Mouse (Mus musculus) lung, adult 18-20 months (tissue): ENCODE results near the gene Bhmt2.
A peak's percentile ranks its signal among the peaks of the same experiment; 100 is the strongest.

ENCODE experiments used
- DNase-seq, 2 experiments: peaks; one replicate each; pipeline ENCODE4 v3.0.0; 2022; ENCODE audit warnings: mixed read lengths in 2 of 2

The Bhmt2 gene

GRCm38 (mm10) chr13:93674131-93674561 is at the start of gene Bhmt2, which contains the start of gene Dmgdh:
Bhmt2 (minus strand) TSS chr13:93674302.
Dmgdh (plus strand) TSS chr13:93674433.
- no peak for DNase-seq

GRCm38 (mm10) chr13:93723455-93723854 is 49.4 kb upstream of the Bhmt2 start:
- DNase-seq: no peak

- DNase-seq: no peak
Observed at GRCm38 (mm10) chr13:93721916-93722315, 47.8 kb upstream of the Bhmt2 start.

GRCm38 (mm10) chr13:93718948-93719347 is 44.8 kb upstream of the Bhmt2 start:
- DNase-seq: peak in 1 of 2 experiments; percentile 10

GRCm38 (mm10) chr13:93717113-93717512 is 43.0 kb upstream of the Bhmt2 start:
- DNase-seq: no peak

- no peak for DNase-seq
Observed at GRCm38 (mm10) chr13:93713826-93714225, 39.7 kb upstream of the Bhmt2 start.

GRCm38 (mm10) chr13:93712362-93712761 is 38.3 kb upstream of the Bhmt2 start:
- no peak for DNase-seq

- DNase-seq: no peak
Observed at GRCm38 (mm10) chr13:93711226-93711625, 37.1 kb upstream of the Bhmt2 start.

- no peak for DNase-seq
Observed at GRCm38 (mm10) chr13:93710325-93710724, 36.2 kb upstream of the Bhmt2 start.

GRCm38 (mm10) chr13:93707271-93707670 is 33.2 kb upstream of the Bhmt2 start:
- DNase-seq: no peak

- no peak for DNase-seq
Observed at GRCm38 (mm10) chr13:93705697-93706096, 31.6 kb upstream of the Bhmt2 start.

- DNase-seq: no peak
Observed at GRCm38 (mm10) chr13:93698866-93699265, 24.8 kb upstream of the Bhmt2 start.

GRCm38 (mm10) chr13:93690821-93691220 is 16.7 kb upstream of the Bhmt2 start:
- DNase-seq: no peak

- no peak for DNase-seq
Observed at GRCm38 (mm10) chr13:93689566-93689965, 15.5 kb upstream of the Bhmt2 start.

GRCm38 (mm10) chr13:93687321-93687720 is 13.2 kb upstream of the Bhmt2 start:
- no peak for DNase-seq

- no peak for DNase-seq
Observed at GRCm38 (mm10) chr13:93685226-93685625, 11.1 kb upstream of the Bhmt2 start.

- DNase-seq: no peak
Observed at GRCm38 (mm10) chr13:93683336-93683735, 9.2 kb upstream of the Bhmt2 start.

- no peak for DNase-seq
Observed at GRCm38 (mm10) chr13:93676864-93677263, 2.8 kb upstream of the Bhmt2 start.

GRCm38 (mm10) chr13:93673296-93673695 is 806 bp downstream of the Bhmt2 start:
- DNase-seq: no peak

- DNase-seq: no peak
Observed at GRCm38 (mm10) chr13:93672371-93672770, 1.7 kb downstream of the Bhmt2 start.

- no peak for DNase-seq
Observed at GRCm38 (mm10) chr13:93667586-93667985, 6.5 kb downstream of the Bhmt2 start.

- no peak for DNase-seq
Observed at GRCm38 (mm10) chr13:93657941-93658340, 16.2 kb downstream of the Bhmt2 start.

GRCm38 (mm10) chr13:93653382-93653781 is 20.7 kb downstream of the Bhmt2 start:
- no peak for DNase-seq

GRCm38 (mm10) chr13:93648387-93649130 is 25.5 kb downstream of the Bhmt2 start:
- no peak for DNase-seq

GRCm38 (mm10) chr13:93639636-93640035 is 34.5 kb downstream of the Bhmt2 start:
- DNase-seq: no peak
